Mouse (Mus musculus) heart, adult 2 months (tissue): ENCODE results near the gene Barx2.

Experiments used
- CTCF ChIP-seq: fragments of 200-600 bp; IDR thresholded peaks from 2 replicates; pipeline ENCODE4 v1.8.1; 2022; ENCODE audit warnings: antibody characterized with exemption, mild to moderate bottlenecking, moderate library complexity
- EP300 ChIP-seq: fragments of 200-500 bp; IDR thresholded peaks from 2 replicates; pipeline ENCODE4 v1.6.1; 2011; ENCODE audit warnings: low read depth, low read length, control low read depth; ENCODE audit not compliant: insufficient read depth
- POLR2A ChIP-seq: fragments of 200-500 bp; IDR thresholded peaks from 2 replicates; pipeline ENCODE4 v1.6.1; 2011; ENCODE audit warnings: mild to moderate bottlenecking, low read depth, low read length, control low read depth; ENCODE audit not compliant: insufficient read depth

- TF ChIP-seq CTCF (no peak), POLR2A (no peak), EP300 (no peak)
Measured at GRCm38 (mm10) chr9:31947051-31947450, 33.8 kb upstream of the Barx2 start.
